Mouse (Mus musculus) thymus, adult 2 months (tissue): Measurements from ENCODE around the gene Mad1l1. TPM values are rescaled to one million over a fixed set of nuclear protein-coding genes. Genes with fewer than 3 reads are reported as not detected.

Experiments used
- DNase-seq: peaks from one replicate; pipeline ENCODE4 v3.0.0; 2021
- H3K27ac ChIP-seq: fragments of 200-500 bp; 2 replicates; pipeline ENCODE4 v1.5.1; 2012; ENCODE audit warnings: low read length, control low read depth; ENCODE audit not compliant: control insufficient read depth, insufficient read depth
- H3K27me3 ChIP-seq: fragments of 200-500 bp; 2 replicates; pipeline ENCODE4 v1.6.1; 2012; ENCODE audit warnings: mild to moderate bottlenecking, low read length, moderate library complexity, mixed read lengths; ENCODE audit not compliant: control insufficient read depth, insufficient read depth
- H3K36me3 ChIP-seq: fragments of 200-500 bp; 2 replicates; pipeline ENCODE4 v1.6.1; 2012; ENCODE audit warnings: mild to moderate bottlenecking, low read length, moderate library complexity; ENCODE audit not compliant: control insufficient read depth, insufficient read depth
- H3K4me1 ChIP-seq: fragments of 200-500 bp; replicated peaks from 2 replicates; pipeline ENCODE4 v1.6.1; 2012; ENCODE audit warnings: low read length; ENCODE audit not compliant: control insufficient read depth, insufficient read depth
- H3K4me3 ChIP-seq: fragments of 200-500 bp; 2 replicates; pipeline ENCODE4 v1.5.1; 2012; ENCODE audit warnings: mild to moderate bottlenecking, low read length, control low read depth, moderate library complexity; ENCODE audit not compliant: control insufficient read depth, insufficient read depth
- CTCF ChIP-seq: fragments of 200-500 bp; IDR thresholded peaks from 2 replicates; pipeline ENCODE4 v1.5.1; 2012; ENCODE audit warnings: mild to moderate bottlenecking, control low read depth, low read length, moderate library complexity, borderline replicate concordance; ENCODE audit not compliant: control insufficient read depth, poor library complexity, insufficient read depth; ENCODE audit errors: extremely low read depth
- POLR2A ChIP-seq: fragments of 200-500 bp; IDR thresholded peaks from 2 replicates; pipeline ENCODE4 v1.6.1; 2012; ENCODE audit warnings: mild to moderate bottlenecking, low read length, control low read depth, moderate library complexity; ENCODE audit not compliant: control insufficient read depth, poor library complexity, insufficient read depth; ENCODE audit errors: extremely low read depth
- WGBS: fragments of 180-500 bp; shearing (Covaris S2); methylation state at CpG from one replicate; pipeline ENCODE4 v1.1.7; 2018; 5-methylcytosine and 5-hydroxymethylcytosine counted together
- polyA plus RNA-seq: library from polyadenylated mRNA; depleted of rRNA; stranded (reverse); fragments of >200 nt; gene quantifications from 2 replicates; pipeline ENCODE4 v1.2.3, GENCODE M21; 2012

Mad1l1 gene
- polyA plus RNA-seq, 1 experiment, result 252 TPM

DNA sequence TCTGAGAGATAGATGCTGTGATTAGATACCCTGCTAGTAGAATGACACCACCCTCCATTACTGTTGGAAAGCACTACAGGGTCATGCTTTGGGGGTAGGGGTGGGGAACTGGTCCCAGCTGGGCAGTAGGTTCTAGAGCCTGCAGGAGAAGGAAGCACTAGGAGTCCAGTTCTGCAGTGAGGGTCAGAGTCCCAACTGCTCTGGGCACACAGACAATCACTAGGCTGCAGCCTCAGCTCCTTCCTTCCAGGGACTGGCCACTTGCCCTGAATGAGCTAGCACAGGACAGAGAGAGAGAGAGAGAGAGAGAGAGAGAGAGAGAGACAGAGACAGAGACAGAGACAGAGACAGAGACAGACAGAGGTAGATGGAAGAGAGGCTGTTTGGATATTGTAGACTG, 255.1 kb downstream of the Mad1l1 start:
- TF ChIP-seq CTCF (no peak), POLR2A (no peak)
- Histone ChIP-seq H3K36me3 (peaks cover 20% of the 10 kb centered on the region), H3K27ac (no peak overlapping the region), H3K4me3 (no peak overlapping the region), H3K27me3 (no peaks in the 10 kb centered on the region), H3K4me1 (no peaks in the 10 kb centered on the region)
- no peak for DNase-seq

DNA sequence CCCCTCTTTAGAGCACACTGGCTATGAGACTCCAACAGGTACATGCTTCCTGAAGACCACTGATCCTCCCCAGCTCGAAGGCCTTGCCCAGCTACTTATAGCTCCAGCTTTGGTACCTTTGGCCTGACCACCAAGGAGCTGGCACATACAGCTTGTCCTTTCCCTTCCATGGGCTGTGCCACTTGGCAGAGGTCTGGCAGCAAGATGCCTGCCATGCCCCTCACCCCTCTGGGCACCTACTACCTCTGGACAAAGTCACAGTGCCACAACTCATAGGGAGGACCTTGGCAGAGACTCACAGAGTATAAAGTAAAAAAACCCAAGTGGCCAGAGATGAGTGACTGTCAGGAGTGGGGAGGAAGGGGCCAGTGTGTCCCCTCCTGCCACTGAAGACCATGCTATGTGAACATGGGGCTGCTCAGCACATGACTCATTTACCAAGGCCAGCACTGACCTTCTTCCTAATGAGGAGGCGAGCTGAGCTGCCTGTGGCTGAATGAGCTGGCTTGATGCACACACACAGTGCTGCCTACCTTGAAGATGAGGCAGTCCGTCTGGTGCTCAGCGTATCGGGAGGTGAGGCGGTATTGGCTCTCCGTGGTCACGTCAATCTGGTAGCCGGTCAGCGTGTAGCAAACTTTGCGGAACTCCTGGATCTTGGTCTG, 255.9 kb downstream of the Mad1l1 start:
- Histone ChIP-seq H3K4me3 (no peak overlapping the region), H3K27me3 (no peaks in the 10 kb centered on the region), H3K36me3 (peaks cover 27% of the 10 kb centered on the region), H3K27ac (no peak overlapping the region), H3K4me1 (no peaks in the 10 kb centered on the region)
- DNase-seq, result no peak
- WGBS, result 97% methylated on average over 11 of the region's 11 CpGs
- TF ChIP-seq POLR2A (no peak), CTCF (no peak)

DNA sequence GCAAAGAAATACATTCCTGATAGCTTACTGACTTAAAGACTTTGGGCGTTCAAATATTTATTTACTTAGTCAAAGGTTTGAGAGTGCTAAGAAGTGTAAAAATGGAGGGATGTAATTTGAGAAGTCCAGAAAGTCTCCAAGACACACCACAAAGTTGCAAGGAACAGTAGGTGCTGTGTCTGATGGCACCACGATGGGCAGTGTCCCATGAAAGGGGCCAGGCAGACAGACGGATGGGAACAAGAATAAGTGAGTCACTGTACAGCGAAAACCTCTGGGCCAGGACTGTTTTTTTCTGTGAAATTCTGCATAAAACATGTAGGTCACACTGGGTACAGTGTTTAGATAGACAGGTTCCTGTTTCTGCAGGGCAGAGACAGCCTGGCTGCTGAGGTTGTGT, 256.8 kb downstream of the Mad1l1 start:
- TF ChIP-seq POLR2A (no peak), CTCF (no peak)
- DNase-seq, result no peak
- Histone ChIP-seq H3K27me3 (no peaks in the 10 kb centered on the region), H3K27ac (no peak overlapping the region), H3K4me1 (no peaks in the 10 kb centered on the region), H3K4me3 (no peak overlapping the region), H3K36me3 (peaks cover 21% of the 10 kb centered on the region)
- WGBS, result 92% methylated on average over 4 of the region's 4 CpGs

DNA sequence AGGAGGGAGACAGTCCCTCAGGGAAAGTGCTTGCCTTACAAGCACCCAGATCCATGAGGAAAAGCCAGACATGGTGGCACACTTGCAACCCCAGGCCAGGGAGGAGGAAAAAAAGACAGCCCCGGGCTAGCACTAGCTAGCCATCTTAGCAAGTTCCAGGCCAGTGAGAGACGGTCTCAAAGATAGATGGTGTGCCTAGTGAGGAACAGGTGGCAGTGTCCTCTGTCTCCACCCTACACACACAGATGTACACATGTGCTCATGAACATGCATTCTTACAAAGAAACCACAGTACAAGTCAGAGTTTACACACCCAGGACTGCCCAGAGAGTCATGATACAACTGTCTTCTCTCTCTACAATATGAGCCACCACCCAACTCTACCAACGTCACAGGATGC, 258.5 kb downstream of the Mad1l1 start:
- no peaks in the 10 kb centered on the region for H3K27me3 ChIP-seq
- no peak overlapping the region for H3K4me3 ChIP-seq
- no peak overlapping the region for H3K27ac ChIP-seq
- no peak for DNase-seq
- peaks cover 21% of the 10 kb centered on the region for H3K36me3 ChIP-seq
- H3K4me1 ChIP-seq, result no peaks in the 10 kb centered on the region
- WGBS, result 92% methylated on average over 3 of the region's 3 CpGs
- TF ChIP-seq POLR2A, result no peak
- TF ChIP-seq CTCF, result no peak

DNA sequence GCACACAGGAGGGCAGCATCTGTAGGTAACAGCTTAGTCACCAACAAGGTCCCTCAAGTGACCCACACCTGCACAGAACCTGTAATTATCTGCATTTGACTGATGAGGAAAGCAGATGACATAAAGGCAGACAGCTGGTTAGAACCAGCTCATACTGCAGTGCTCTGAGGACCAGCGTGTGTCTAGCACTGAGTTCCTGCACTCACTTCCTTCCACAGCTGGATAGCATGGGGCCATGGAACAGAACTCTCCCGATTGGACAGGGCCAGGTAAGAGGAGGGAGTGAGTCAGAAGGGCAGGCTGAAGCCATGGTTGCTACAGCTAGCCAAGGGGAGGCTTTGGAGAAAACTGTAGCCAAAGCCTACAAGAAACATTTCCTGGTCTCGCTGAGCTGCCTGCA, 259.0 kb downstream of the Mad1l1 start:
- TF ChIP-seq POLR2A, result no peak
- TF ChIP-seq CTCF, result no peak
- no peaks in the 10 kb centered on the region for H3K4me1 ChIP-seq
- DNase-seq, result no peak
- H3K27ac ChIP-seq, result no peak overlapping the region
- 94% methylated on average over 3 of the region's 3 CpGs for WGBS
- peaks cover 21% of the 10 kb centered on the region for H3K36me3 ChIP-seq
- no peaks in the 10 kb centered on the region for H3K27me3 ChIP-seq
- H3K4me3 ChIP-seq, result no peak overlapping the region

DNA sequence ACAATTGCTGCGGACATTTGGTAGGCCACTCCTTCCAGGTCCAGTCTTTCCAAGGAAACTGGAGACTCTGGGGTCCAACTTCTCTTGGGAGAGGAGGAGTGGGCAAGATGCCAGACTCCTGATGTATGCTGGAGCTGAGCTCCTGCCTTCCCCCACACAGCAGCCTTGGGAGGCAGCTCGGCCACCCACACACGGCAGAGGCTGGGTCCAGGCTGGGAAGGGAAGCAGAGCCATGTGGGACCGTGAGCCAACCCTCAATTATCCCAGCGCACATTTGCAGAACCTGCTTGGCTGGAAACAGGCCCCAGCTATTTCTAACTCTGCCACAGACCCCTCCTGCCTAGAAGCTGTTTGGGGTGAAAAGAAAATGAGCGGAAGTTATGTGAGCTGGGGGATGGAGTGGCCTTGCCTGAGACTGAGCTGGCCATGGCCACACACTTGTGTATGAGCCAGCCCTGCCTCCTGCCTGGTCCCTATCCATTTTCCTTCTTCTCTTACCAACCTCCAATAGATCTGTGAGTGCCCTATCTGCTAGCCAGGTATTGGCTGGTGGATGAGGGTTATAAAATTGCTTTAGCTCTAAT, 260.0 kb downstream of the Mad1l1 start:
- no peak for TF ChIP-seq POLR2A
- TF ChIP-seq CTCF, result no peak
- Histone ChIP-seq H3K36me3 (peaks cover 21% of the 10 kb centered on the region), H3K4me3 (no peak overlapping the region), H3K27ac (no peak overlapping the region), H3K4me1 (no peaks in the 10 kb centered on the region), H3K27me3 (no peaks in the 10 kb centered on the region)
- no peak for DNase-seq
- 92% methylated on average over 6 of the region's 6 CpGs for WGBS
